Mouse (Mus musculus): ENCODE measurements at regions not wholly inside any gene's neighbourhood (a gene's known extent, or its start where the extent isn't known, plus 50 kb on each side); places are given as distances from the start of the nearest gene placed in this dataset.

- Histone ChIP-seq H3K9ac (ENCODE audit: insufficient read depth, low read depth) (no peak overlapping the region), H3K27ac (ENCODE audit: insufficient read depth, low read depth) (no peak overlapping the region), H3K79me2 (replicated peaks; ENCODE audit: control insufficient read depth, extremely low read depth, insufficient read depth, poor library complexity, severe bottlenecking) (no peaks in the 10 kb centered on the region), H3K4me3 (replicated peaks in 1 of 3; ENCODE audit: low read depth in 2 of 3, low read length in 2 of 3, poor library complexity in 1 of 3) (no peak overlapping the region), H3K4me2 (ENCODE audit: insufficient read depth, low read depth, poor library complexity, severe bottlenecking) (no peak overlapping the region), H3K9me3 (replicated peaks; ENCODE audit: low read length) (no peaks in the 10 kb centered on the region), H3K36me3 (replicated peaks in 1 of 2; ENCODE audit: control insufficient read depth in 1 of 2, insufficient read depth in 1 of 2, low read length in 1 of 2) (no peaks in the 10 kb centered on the region), H3K4me1 (ENCODE audit: control insufficient read depth in 1 of 2, insufficient read depth in 2 of 2) (no peaks in the 10 kb centered on the region), H3K27me3 (replicated peaks) (no peaks in the 10 kb centered on the region)
- in situ Hi-C loops (cut with MboI; ENCODE audit: low pct_ligation_motif_present, low pct_unique_long_range_greater_than_20kb, low sequenced_read_pairs) = no loop called here
- dilution Hi-C loops (cut with MboI; ENCODE audit: extremely low pct_ligation_motif_present, extremely low pct_unique_long_range_greater_than_20kb, low sequenced_read_pairs) = no loop called here
- no peak for DNase-seq (ENCODE audit: extremely low read depth)
- no peak for TF ChIP-seq ZNF384 (IDR thresholded peaks at IDR 0.05; ENCODE audit: low read depth, low read length)
- no peak for TF ChIP-seq ELF1 (IDR thresholded peaks at IDR 0.05; ENCODE audit: low read depth, low read length)
- no peak for TF ChIP-seq EP300 (IDR thresholded peaks at IDR 0.05; ENCODE audit: low read length)
- peak in 1 of 2 experiments; percentile 31; a peak in 1 of 4 replicates for TF ChIP-seq CTCF (conservative IDR thresholded peaks at IDR 0.05 in 1 of 2, IDR thresholded peaks at IDR 0.05 in 1 of 2; ENCODE audit: low read depth in 2 of 2, low read length in 2 of 2)
- peak; percentile 8 for TF ChIP-seq RAD21 (IDR thresholded peaks at IDR 0.05; ENCODE audit: low read depth, low read length)
- no peak for TF ChIP-seq POLR2AphosphoS2 (IDR thresholded peaks at IDR 0.05; ENCODE audit: low read depth, low read length)
Observed at GRCm38 (mm10) chr9:23600623-23601022, 377.7 kb downstream of the Bmper start.

All from CH12.LX (cell line).